In genomic region chr1:130549160-130549559, GRCm38 (mm10) we compare ENCODE assay signal across 12 mouse cellular contexts.
DNase-seq lines count a peak whose midpoint lies in the region; ATAC-seq lines count a peak whose summit lies in the region.
"Had no signal": no experiment of that assay in that cellular context is flagged by ENCODE, and none has a peak within 500 bp of the region (broad histone marks: within the 10 kb centered on the region; RNA-seq: fewer than 3 reads in every experiment).

No protein-coding gene starts in this region.

- intact Hi-C loops in heart, postnatal 25 days (cut with DNase I), result loop anchor here (2.0 to 10.0 kb wide), 4 partner anchors 234 to 696 kb away; partner anchors contain the start of gene Rassf5

- peak; percentile 45 for ATAC-seq in granulocyte monocyte progenitor cell, adult 5-6 weeks (replicated peaks; ENCODE audit: poor library complexity, severe bottlenecking)
- ATAC-seq: activated CD4-positive, CD25-positive, alpha-beta regulatory T cell, adult 4 months had no signal

- peak; percentile 13 for DNase-seq in embryo, embryonic 11 days
- no peak for DNase-seq in embryo, embryonic 10 days (ENCODE audit: low spot score)
- peak; percentile 75 to 80 for DNase-seq in B cell, adult 2 months
- peak; percentile 77 to 83 for DNase-seq in spleen, postnatal 36 days (ENCODE audit: low spot score in 2 of 2)
- no peak for DNase-seq in left cerebral cortex, adult 11 months (ENCODE audit: low spot score)
- DNase-seq in heart, postnatal 25 days (ENCODE audit: low spot score), result no peak
- DNase-seq in liver, result no peak
- DNase-seq: cerebellum, adult 9-11 months; heart, adult 18-20 months; kidney, adult 11 months had no signal

Comparison
In these comparisons a context has a peak if more than half of its experiments do, and no peak if none do; other contexts are left out.
1. DNase-seq: peak in embryo, embryonic 11 days (single experiment), B cell, adult 2 months (2 of 2) and spleen, postnatal 36 days (2 of 2); none in embryo, embryonic 10 days (single experiment), left cerebral cortex, adult 11 months (single experiment), heart, postnatal 25 days (single experiment) and liver (single experiment).